Mouse (Mus musculus): ENCODE measurements around the gene Map4k3. TPM values are rescaled to one million over a fixed set of nuclear protein-coding genes. Genes with fewer than 3 reads are reported as not detected.
A peak's percentile ranks its signal among the peaks of the same experiment; 100 is the strongest.

Map4k3 gene
- polyA plus RNA-seq, 1 experiment from 2014 or later: 23.5 TPM

GRCm38 (mm10) chr17:80676211-80676610, 52.1 kb downstream of the Map4k3 start:
- H3K27ac ChIP-seq: no peak overlapping the region
- no peaks in the 10 kb centered on the region for H3K9me3 ChIP-seq
- no peak overlapping the region for H3K9ac ChIP-seq (replicated peaks)
- WGBS: 74% methylated on average over 2 of the region's 2 CpGs
- no peaks in the 10 kb centered on the region for H3K27me3 ChIP-seq
- no peak overlapping the region for H3K4me2 ChIP-seq (replicated peaks)
- H3K36me3 ChIP-seq: peaks cover 3% of the 10 kb centered on the region
- no peak overlapping the region for H3K4me3 ChIP-seq (replicated peaks)
- ATAC-seq: no peak
- peaks cover 15% of the 10 kb centered on the region for H3K4me1 ChIP-seq (replicated peaks)

GRCm38 (mm10) chr17:80670395-80670794, 57.9 kb downstream of the Map4k3 start:
- Histone ChIP-seq H3K27ac (no peak overlapping the region), H3K4me2 (replicated peaks) (no peak overlapping the region), H3K9ac (replicated peaks) (no peak overlapping the region), H3K4me1 (replicated peaks) (peaks cover 4% of the 10 kb centered on the region; the same call in 1 of the 2 replicates), H3K36me3 (no peaks in the 10 kb centered on the region), H3K27me3 (no peaks in the 10 kb centered on the region), H3K4me3 (replicated peaks) (no peak overlapping the region), H3K9me3 (no peaks in the 10 kb centered on the region)
- ATAC-seq: no peak
- WGBS: 100% methylated on average over 1 of the region's 1 CpGs

- H3K9me3 ChIP-seq: no peaks in the 10 kb centered on the region
- peaks cover 16% of the 10 kb centered on the region for H3K4me1 ChIP-seq (replicated peaks)
- 77% methylated on average over 4 of the region's 4 CpGs for WGBS
- H3K27ac ChIP-seq: no peak overlapping the region
- ATAC-seq: no peak
- H3K27me3 ChIP-seq: no peaks in the 10 kb centered on the region
- no peak overlapping the region for H3K9ac ChIP-seq (replicated peaks)
- no peak overlapping the region for H3K4me3 ChIP-seq (replicated peaks)
- H3K36me3 ChIP-seq: no peaks in the 10 kb centered on the region
- no peak overlapping the region for H3K4me2 ChIP-seq (replicated peaks)
These were observed 64.7 kb downstream of the Map4k3 start for GRCm38 (mm10) chr17:80663623-80664022.

GRCm38 (mm10) chr17:80662836-80663620, 65.3 kb downstream of the Map4k3 start:
- Histone ChIP-seq H3K4me3 (replicated peaks) (no peak overlapping the region), H3K4me2 (replicated peaks) (no peak overlapping the region), H3K27ac (no peak overlapping the region), H3K4me1 (replicated peaks) (peaks cover 16% of the 10 kb centered on the region), H3K36me3 (no peaks in the 10 kb centered on the region), H3K9ac (replicated peaks) (no peak overlapping the region), H3K27me3 (no peaks in the 10 kb centered on the region), H3K9me3 (no peaks in the 10 kb centered on the region)
- no peak for ATAC-seq
- WGBS: 88% methylated on average over 7 of the region's 7 CpGs

GRCm38 (mm10) chr17:80661896-80662295, 66.4 kb downstream of the Map4k3 start:
- no peak overlapping the region for H3K4me2 ChIP-seq (replicated peaks)
- 78% methylated on average over 3 of the region's 3 CpGs for WGBS
- H3K4me3 ChIP-seq (replicated peaks): no peak overlapping the region
- no peaks in the 10 kb centered on the region for H3K36me3 ChIP-seq
- no peak overlapping the region for H3K9ac ChIP-seq (replicated peaks)
- H3K4me1 ChIP-seq (replicated peaks): peaks cover 16% of the 10 kb centered on the region
- H3K27me3 ChIP-seq: no peaks in the 10 kb centered on the region
- no peak for ATAC-seq
- no peak overlapping the region for H3K27ac ChIP-seq
- no peaks in the 10 kb centered on the region for H3K9me3 ChIP-seq

GRCm38 (mm10) chr17:80660707-80661380, 67.4 kb downstream of the Map4k3 start:
- Histone ChIP-seq H3K27ac (peak overlapping the region; percentile 30; the same call in 1 of the 2 replicates), H3K9ac (replicated peaks) (no peak overlapping the region), H3K27me3 (no peaks in the 10 kb centered on the region), H3K4me2 (replicated peaks) (no peak overlapping the region), H3K9me3 (no peaks in the 10 kb centered on the region), H3K36me3 (no peaks in the 10 kb centered on the region), H3K4me1 (replicated peaks) (peaks cover 16% of the 10 kb centered on the region), H3K4me3 (replicated peaks) (no peak overlapping the region)
- WGBS: 68% methylated on average over 15 of the region's 15 CpGs
- ATAC-seq: no peak

- no peak for ATAC-seq
- Histone ChIP-seq H3K36me3 (peaks cover 4% of the 10 kb centered on the region; the same call in 1 of the 2 replicates), H3K4me3 (replicated peaks) (no peak overlapping the region), H3K27me3 (no peaks in the 10 kb centered on the region), H3K4me2 (replicated peaks) (no peak overlapping the region), H3K27ac (no peak overlapping the region), H3K9ac (replicated peaks) (no peak overlapping the region), H3K4me1 (replicated peaks) (peaks cover 16% of the 10 kb centered on the region), H3K9me3 (no peaks in the 10 kb centered on the region)
- 44% methylated on average over 2 of the region's 2 CpGs for WGBS
These were observed 68.1 kb downstream of the Map4k3 start for GRCm38 (mm10) chr17:80660234-80660633.

- peaks cover 8% of the 10 kb centered on the region; the same call in 1 of the 2 replicates for H3K36me3 ChIP-seq
- H3K27me3 ChIP-seq: no peaks in the 10 kb centered on the region
- peaks cover 16% of the 10 kb centered on the region for H3K4me1 ChIP-seq (replicated peaks)
- 83% methylated on average over 5 of the region's 5 CpGs for WGBS
- H3K4me2 ChIP-seq (replicated peaks): no peak overlapping the region
- H3K9ac ChIP-seq (replicated peaks): no peak overlapping the region
- H3K27ac ChIP-seq: peak overlapping the region; percentile 45; the same call in 1 of the 2 replicates
- ATAC-seq: no peak
- no peak overlapping the region for H3K4me3 ChIP-seq (replicated peaks)
- no peaks in the 10 kb centered on the region for H3K9me3 ChIP-seq
These were observed 68.5 kb downstream of the Map4k3 start for GRCm38 (mm10) chr17:80659821-80660220.

- no peak overlapping the region for H3K27ac ChIP-seq
- 96% methylated on average over 3 of the region's 3 CpGs for WGBS
- ATAC-seq: no peak
- no peaks in the 10 kb centered on the region for H3K9me3 ChIP-seq
- no peaks in the 10 kb centered on the region; the same call in 1 of the 2 replicates for H3K4me1 ChIP-seq (replicated peaks)
- peaks cover 26% of the 10 kb centered on the region for H3K36me3 ChIP-seq
- no peaks in the 10 kb centered on the region for H3K27me3 ChIP-seq
- H3K9ac ChIP-seq (replicated peaks): no peak overlapping the region
- H3K4me3 ChIP-seq (replicated peaks): no peak overlapping the region
- no peak overlapping the region for H3K4me2 ChIP-seq (replicated peaks)
These were observed 74.0 kb downstream of the Map4k3 start for GRCm38 (mm10) chr17:80654323-80654722.

- Histone ChIP-seq H3K27me3 (no peaks in the 10 kb centered on the region), H3K9ac (replicated peaks) (no peak overlapping the region), H3K4me1 (replicated peaks) (no peaks in the 10 kb centered on the region), H3K9me3 (no peaks in the 10 kb centered on the region), H3K36me3 (peaks cover 39% of the 10 kb centered on the region), H3K4me2 (replicated peaks) (no peak overlapping the region), H3K27ac (no peak overlapping the region), H3K4me3 (replicated peaks) (no peak overlapping the region)
- WGBS: 66% methylated on average over 6 of the region's 6 CpGs
- ATAC-seq: peak; percentile 56; the same call in 1 of the 2 replicates
These were observed 75.5 kb downstream of the Map4k3 start for GRCm38 (mm10) chr17:80652740-80653139.

GRCm38 (mm10) chr17:80646843-80647242, 81.4 kb downstream of the Map4k3 start:
- ATAC-seq: no peak
- Histone ChIP-seq H3K27ac (no peak overlapping the region), H3K4me3 (replicated peaks) (no peak overlapping the region), H3K4me1 (replicated peaks) (no peaks in the 10 kb centered on the region), H3K9ac (replicated peaks) (no peak overlapping the region), H3K36me3 (peaks cover 66% of the 10 kb centered on the region), H3K27me3 (no peaks in the 10 kb centered on the region), H3K4me2 (replicated peaks) (no peak overlapping the region), H3K9me3 (no peaks in the 10 kb centered on the region)
- WGBS: 72% methylated on average over 5 of the region's 5 CpGs

- ATAC-seq: no peak
- Histone ChIP-seq H3K4me1 (replicated peaks) (no peaks in the 10 kb centered on the region), H3K9ac (replicated peaks) (no peak overlapping the region), H3K27me3 (no peaks in the 10 kb centered on the region), H3K4me2 (replicated peaks) (no peak overlapping the region), H3K9me3 (no peaks in the 10 kb centered on the region), H3K27ac (no peak overlapping the region), H3K36me3 (peaks cover 68% of the 10 kb centered on the region), H3K4me3 (replicated peaks) (no peak overlapping the region)
- WGBS: 88% methylated on average over 6 of the region's 6 CpGs
These were observed 82.2 kb downstream of the Map4k3 start for GRCm38 (mm10) chr17:80646131-80646530.

All from midbrain, embryonic 13.5 days (tissue).